Mouse (Mus musculus) heart, embryonic 13.5 days (tissue): ENCODE results near the gene Zfp385a. TPM values are rescaled to one million over a fixed set of nuclear protein-coding genes. Genes with fewer than 3 reads are reported as not detected.
"Not testable (repeated sequence)": the region's sequence is repeated elsewhere in the genome, so short reads cannot be mapped to it uniquely, and the experiment has no call there.

Experiments used
- ATAC-seq: fragments of 200-750 bp; cut with Nextera tagmentation; 2 replicates; pipeline ENCODE4 v1.8.0; 2017; ENCODE audit warnings: moderate TSS enrichment; ENCODE audit not compliant: insufficient number of reproducible peaks, low FRiP score, low TSS enrichment; ENCODE audit errors: extremely low read depth
- H3K27ac ChIP-seq: fragments of 300-500 bp; sonication (generic); replicated peaks from 2 replicates; pipeline ENCODE4 v1.5.1; 2015; ENCODE audit warnings: moderate library complexity, mild to moderate bottlenecking, inconsistent platforms
- H3K27me3 ChIP-seq: fragments of 300-500 bp; sonication (generic); replicated peaks from 2 replicates; pipeline ENCODE4 v1.6.1; 2015; ENCODE audit warnings: mild to moderate bottlenecking, inconsistent platforms
- H3K36me3 ChIP-seq: fragments of 300-500 bp; sonication (generic); 2 replicates; pipeline ENCODE4 v1.6.1; 2015; ENCODE audit warnings: mild to moderate bottlenecking, inconsistent platforms
- H3K4me1 ChIP-seq: fragments of 300-500 bp; sonication (generic); 2 replicates; pipeline ENCODE4 v1.6.1; 2015; ENCODE audit warnings: inconsistent platforms
- H3K4me2 ChIP-seq: fragments of 300-500 bp; sonication (generic); 2 replicates; pipeline ENCODE4 v1.6.1; 2015; ENCODE audit warnings: inconsistent platforms, mild to moderate bottlenecking, moderate library complexity
- H3K4me3 ChIP-seq: fragments of 300-500 bp; sonication (generic); 2 replicates; pipeline ENCODE4 v1.5.1; 2015; ENCODE audit warnings: moderate library complexity, mild to moderate bottlenecking, inconsistent platforms
- H3K9ac ChIP-seq: fragments of 300-500 bp; sonication (generic); 2 replicates; pipeline ENCODE4 v1.6.1; 2015; ENCODE audit warnings: inconsistent platforms, mild to moderate bottlenecking, moderate library complexity
- H3K9me3 ChIP-seq: fragments of 300-500 bp; sonication (generic); 2 replicates; pipeline ENCODE4 v1.6.1; 2016; ENCODE audit warnings: inconsistent platforms
- WGBS: fragments of 180-500 bp; shearing (Covaris S2); methylation state at CpG from one replicate; pipeline ENCODE4 v1.1.7; 2015; ENCODE audit warnings: mixed read lengths; 5-methylcytosine and 5-hydroxymethylcytosine counted together
- polyA plus RNA-seq: library from polyadenylated mRNA; unstranded; fragments of >200 nt; fragmentation: Nextera tagmentation; extraction: Ambion mirVana; gene quantifications from 2 replicates; pipeline ENCODE4 v1.2.1, GENCODE M21; 2015

Zfp385a gene
- polyA plus RNA-seq, 1 experiment from 2014 or later: 8.9 TPM

DNA sequence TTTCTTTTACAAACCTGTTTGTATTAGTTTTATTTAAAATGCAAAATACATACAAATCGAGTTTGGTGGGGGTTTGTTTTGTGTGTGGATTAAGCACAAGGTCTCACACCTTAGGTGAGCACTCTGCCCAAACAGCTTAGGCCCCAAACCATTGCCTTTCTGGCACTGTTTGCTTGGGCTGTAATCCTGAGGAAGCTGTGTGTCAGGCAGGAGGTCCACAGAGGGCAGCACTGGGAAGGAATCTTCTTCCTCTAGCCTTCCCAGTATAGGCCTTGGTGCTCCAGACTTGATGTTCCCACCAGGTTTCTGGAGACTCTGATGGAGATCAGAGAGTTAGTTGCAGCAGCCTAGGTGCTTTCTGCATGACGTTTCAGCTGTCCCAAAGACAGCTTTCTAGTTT is 55.2 kb downstream of the Zfp385a start:
- Histone ChIP-seq H3K27me3 (no peaks in the 10 kb centered on the region), H3K9me3 (no peaks in the 10 kb centered on the region), H3K9ac (peak overlapping the region; percentile 59; the same call in 1 of the 2 replicates), H3K4me2 (no peak overlapping the region), H3K36me3 (peaks cover 23% of the 10 kb centered on the region), H3K4me3 (no peak overlapping the region), H3K4me1 (peaks cover 34% of the 10 kb centered on the region), H3K27ac (peak overlapping the region; percentile 85)
- ATAC-seq: no peak
- 30% methylated on average over 2 of the region's 2 CpGs for WGBS

DNA sequence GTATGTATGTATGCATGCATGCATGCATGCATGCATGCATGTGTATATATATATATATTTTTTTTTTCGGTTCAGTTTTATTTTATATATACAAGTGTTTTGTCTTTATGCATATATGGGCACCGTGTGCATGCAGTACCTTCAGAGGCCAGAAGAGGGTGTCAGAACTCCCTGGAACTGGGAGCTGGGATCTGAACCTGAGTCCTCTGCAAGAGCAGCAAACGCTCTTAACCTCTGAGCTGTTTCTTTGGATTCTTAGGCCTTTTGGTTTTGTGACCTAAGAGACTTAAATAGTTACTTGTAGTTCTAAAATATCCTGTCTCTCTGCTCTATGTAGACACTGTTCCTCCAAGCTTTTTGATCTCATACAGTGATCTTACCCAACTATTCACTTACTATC is 55.8 kb downstream of the Zfp385a start:
- Histone ChIP-seq H3K27me3 (no peaks in the 10 kb centered on the region), H3K4me2 (no peak overlapping the region), H3K9ac (no peak overlapping the region), H3K4me3 (no peak overlapping the region), H3K36me3 (peaks cover 17% of the 10 kb centered on the region), H3K4me1 (peaks cover 29% of the 10 kb centered on the region), H3K27ac (peak overlapping the region; percentile 85; the same call in 1 of the 2 replicates), H3K9me3 (no peaks in the 10 kb centered on the region)
- WGBS: 63% methylated on average over 3 of the region's 3 CpGs
- ATAC-seq: no peak

- WGBS: 93% methylated on average over 3 of the region's 3 CpGs
- no peak overlapping the region for H3K4me2 ChIP-seq
- no peak overlapping the region for H3K4me3 ChIP-seq
- no peaks in the 10 kb centered on the region for H3K27me3 ChIP-seq
- no peak overlapping the region for H3K27ac ChIP-seq
- peaks cover 29% of the 10 kb centered on the region for H3K4me1 ChIP-seq
- no peaks in the 10 kb centered on the region for H3K9me3 ChIP-seq
- peaks cover 11% of the 10 kb centered on the region for H3K36me3 ChIP-seq
- ATAC-seq: no peak
- H3K9ac ChIP-seq: no peak overlapping the region
Measured at GRCm38 (mm10) chr15:103281465-103282205, 58.3 kb downstream of the Zfp385a start.

DNA sequence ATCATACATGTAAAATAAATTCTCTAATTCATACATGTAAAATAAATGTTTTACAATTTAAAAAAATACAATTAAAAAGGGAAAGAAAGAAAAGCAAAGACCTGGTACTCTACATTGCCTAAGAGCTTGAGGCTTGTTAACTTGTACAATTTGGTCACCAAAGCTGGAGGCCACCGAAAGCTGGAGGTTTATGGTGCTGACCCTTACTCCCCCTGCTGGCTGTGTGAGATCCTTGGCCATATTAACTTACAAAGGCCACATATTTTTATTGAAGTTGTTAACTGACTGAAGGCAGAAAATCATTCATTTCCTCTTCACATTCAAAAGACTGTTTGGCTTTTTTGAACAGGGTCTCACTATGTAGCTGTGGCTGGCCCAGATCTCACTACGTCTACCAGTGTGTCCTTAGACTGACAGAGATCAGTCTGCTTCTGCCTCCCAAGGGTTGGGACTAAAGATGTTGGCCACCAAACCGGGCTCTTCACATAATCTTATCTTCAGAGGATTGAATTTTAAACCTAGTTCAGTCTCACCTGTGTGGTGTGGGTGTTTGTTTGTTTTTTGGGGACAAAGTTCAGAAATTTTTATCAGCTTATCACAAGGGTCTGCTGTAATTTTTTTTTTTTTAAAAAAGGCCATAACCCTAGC is 59.0 kb downstream of the Zfp385a start:
- WGBS: 59% methylated on average over 3 of the region's 3 CpGs
- no peak overlapping the region for H3K4me3 ChIP-seq
- H3K4me1 ChIP-seq: peaks cover 25% of the 10 kb centered on the region
- H3K9me3 ChIP-seq: no peaks in the 10 kb centered on the region
- H3K4me2 ChIP-seq: no peak overlapping the region
- H3K36me3 ChIP-seq: peaks cover 11% of the 10 kb centered on the region
- no peak overlapping the region for H3K27ac ChIP-seq
- no peak overlapping the region for H3K9ac ChIP-seq
- no peak for ATAC-seq
- H3K27me3 ChIP-seq: no peaks in the 10 kb centered on the region

- no peak overlapping the region for H3K4me3 ChIP-seq
- peaks cover 15% of the 10 kb centered on the region for H3K4me1 ChIP-seq
- ATAC-seq: no peak
- WGBS: 63% methylated on average over 3 of the region's 3 CpGs
- no peaks in the 10 kb centered on the region for H3K27me3 ChIP-seq
- no peak overlapping the region for H3K9ac ChIP-seq
- no peaks in the 10 kb centered on the region for H3K9me3 ChIP-seq
- H3K4me2 ChIP-seq: no peak overlapping the region
- H3K27ac ChIP-seq: no peak overlapping the region
- peaks cover 11% of the 10 kb centered on the region for H3K36me3 ChIP-seq
Measured at GRCm38 (mm10) chr15:103279750-103280149, 60.1 kb downstream of the Zfp385a start.

- Histone ChIP-seq H3K9me3 (no peaks in the 10 kb centered on the region), H3K4me1 (peaks cover 29% of the 10 kb centered on the region), H3K36me3 (peaks cover 9% of the 10 kb centered on the region), H3K4me2 (no peak overlapping the region), H3K27ac (no peak overlapping the region), H3K9ac (no peak overlapping the region), H3K4me3 (no peak overlapping the region), H3K27me3 (no peaks in the 10 kb centered on the region)
- ATAC-seq: no peak
- WGBS: 69% methylated on average over 7 of the region's 7 CpGs
Measured at GRCm38 (mm10) chr15:103277949-103278348, 61.9 kb downstream of the Zfp385a start.

- H3K36me3 ChIP-seq, ATAC-seq, H3K4me2 ChIP-seq, H3K27me3 ChIP-seq, H3K9ac ChIP-seq, H3K9me3 ChIP-seq, H3K27ac ChIP-seq, H3K4me3 ChIP-seq: not testable (repeated sequence)
- H3K4me1 ChIP-seq: peaks cover 29% of the 10 kb centered on the region
- 91% methylated on average over 3 of the region's 3 CpGs for WGBS
Measured at GRCm38 (mm10) chr15:103275943-103276342, 64.0 kb downstream of the Zfp385a start.

GRCm38 (mm10) chr15:103272419-103273279 is 67.2 kb downstream of the Zfp385a start, which contains the start of gene Copz1:
Gene Copz1, plus strand, starts transcription at chr15:103272714.
- Histone ChIP-seq H3K4me3 (peak within 1 kb of the TSS; percentile 76), H3K27me3 (no peaks in the 10 kb centered on the region), H3K4me2 (peak within 1 kb of the TSS; percentile 78), H3K4me1 (peaks cover 19% of the 10 kb centered on the region), H3K9me3 (no peaks in the 10 kb centered on the region), H3K27ac (peak within 1 kb of the TSS; percentile 51), H3K9ac (peak within 1 kb of the TSS; percentile 92), H3K36me3 (no peaks in the 10 kb centered on the region)
- under 1% methylated on average over 38 of the region's 38 CpGs for whole genome bisulfite sequencing
- peak; percentile 98 for ATAC-seq

DNA sequence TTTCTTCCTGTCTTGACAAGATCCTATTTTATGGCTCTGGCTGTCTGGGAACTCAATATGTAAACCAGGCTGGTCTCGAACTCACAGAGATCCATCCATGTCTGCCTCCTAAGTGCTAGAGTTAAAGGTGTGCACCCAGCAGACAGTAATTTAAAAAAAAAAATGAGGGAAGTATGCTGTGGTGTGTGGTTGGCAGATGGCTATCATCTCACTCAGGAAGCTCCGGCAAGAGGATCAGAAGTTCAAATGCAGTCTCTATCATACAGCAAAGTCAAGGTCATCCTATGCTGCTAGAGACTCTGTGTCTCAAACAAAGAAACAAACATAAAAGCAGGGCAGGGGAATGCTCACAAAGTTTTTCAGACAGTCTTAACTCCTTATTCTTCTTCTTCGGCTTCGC is 71.0 kb downstream of the Zfp385a start:
- Histone ChIP-seq H3K4me2 (no peak overlapping the region), H3K4me3 (no peak overlapping the region), H3K36me3 (no peaks in the 10 kb centered on the region), H3K9me3 (no peaks in the 10 kb centered on the region), H3K4me1 (peaks cover 8% of the 10 kb centered on the region), H3K27ac (no peak overlapping the region), H3K9ac (no peak overlapping the region), H3K27me3 (no peaks in the 10 kb centered on the region)
- WGBS: 79% methylated on average over 4 of the region's 4 CpGs
- no peak for ATAC-seq

GRCm38 (mm10) chr15:103264794-103265193 is 75.1 kb downstream of the Zfp385a start:
- WGBS: 81% methylated on average over 2 of the region's 2 CpGs
- Histone ChIP-seq H3K36me3 (no peaks in the 10 kb centered on the region), H3K27ac (no peak overlapping the region), H3K27me3 (no peaks in the 10 kb centered on the region), H3K9me3 (no peaks in the 10 kb centered on the region), H3K4me2 (no peak overlapping the region), H3K9ac (no peak overlapping the region), H3K4me3 (no peak overlapping the region), H3K4me1 (peaks cover 5% of the 10 kb centered on the region)
- ATAC-seq: no peak
